ENCODE assay signal across 8 mouse cellular contexts in genomic region chr2:22744121-22744761, GRCm38 (mm10). TPM values are rescaled to one million over a fixed set of nuclear protein-coding genes. Genes with fewer than 3 reads are reported as not detected.
DNase-seq lines count a peak whose midpoint lies in the region; ATAC-seq and TF ChIP-seq lines count a peak whose summit lies in the region.

No protein-coding gene starts in this region.

- no peak overlapping the region for H3K27ac ChIP-seq in hindbrain, embryonic 10.5 days
- H3K27ac ChIP-seq in hindbrain, embryonic 13.5 days: no peak overlapping the region
- no peak overlapping the region for H3K27ac ChIP-seq in kidney, postnatal 0 days
- peak overlapping the region; percentile 53; the same call in 1 of the 2 replicates for H3K27ac ChIP-seq in spleen, adult 2 months (ENCODE audit: insufficient read depth, low read length)

- no peaks in the 10 kb centered on the region for H3K9me3 ChIP-seq in hindbrain, embryonic 10.5 days
- no peaks in the 10 kb centered on the region for H3K9me3 ChIP-seq in hindbrain, embryonic 13.5 days
- no peaks in the 10 kb centered on the region for H3K9me3 ChIP-seq in kidney, postnatal 0 days (replicated peaks; ENCODE audit: low read length)

- TF ChIP-seq POLR2A in spleen, adult 2 months (IDR thresholded peaks at IDR 0.05; ENCODE audit: low read depth, low read length): no peak

- no peak for TF ChIP-seq CTCF in kidney, postnatal 0 days (IDR thresholded peaks at IDR 0.05; ENCODE audit: low read depth)
- TF ChIP-seq CTCF in spleen, adult 2 months (IDR thresholded peaks at IDR 0.05; ENCODE audit: extremely low read depth, insufficient read depth, insufficient read length, insufficient replicate concordance): no peak

- H3K4me2 ChIP-seq in hindbrain, embryonic 13.5 days: no peak overlapping the region
- no peak overlapping the region for H3K4me2 ChIP-seq in kidney, postnatal 0 days (ENCODE audit: low read length)

- H3K9ac ChIP-seq in hindbrain, embryonic 13.5 days: no peak overlapping the region
- H3K9ac ChIP-seq in kidney, postnatal 0 days (ENCODE audit: low read depth, low read length): no peak overlapping the region

- H3K36me3 ChIP-seq in hindbrain, embryonic 10.5 days: no peaks in the 10 kb centered on the region
- no peaks in the 10 kb centered on the region for H3K36me3 ChIP-seq in hindbrain, embryonic 13.5 days
- H3K36me3 ChIP-seq in kidney, postnatal 0 days (ENCODE audit: insufficient read depth, low read length): no peaks in the 10 kb centered on the region
- no peaks in the 10 kb centered on the region for H3K36me3 ChIP-seq in spleen, adult 2 months (ENCODE audit: control insufficient read depth, insufficient read depth, low read length)

- 0% methylated on average over 38 of the region's 38 CpGs for WGBS in hindbrain, embryonic 10.5 days
- WGBS in hindbrain, embryonic 13.5 days: 0% methylated on average over 23 of the region's 38 CpGs
- 2% methylated on average over 16 of the region's 38 CpGs for WGBS in kidney, postnatal 0 days
- 1% methylated on average over 33 of the region's 38 CpGs for WGBS in spleen, adult 2 months

- no peak overlapping the region for H3K4me3 ChIP-seq in hindbrain, embryonic 10.5 days
- H3K4me3 ChIP-seq in hindbrain, embryonic 13.5 days: no peak overlapping the region
- H3K4me3 ChIP-seq in kidney, postnatal 0 days (replicated peaks; ENCODE audit: low read depth, low read length): no peak overlapping the region
- no peak overlapping the region for H3K4me3 ChIP-seq in spleen, adult 2 months (ENCODE audit: extremely low read depth, insufficient read depth, insufficient read length)

- no peak for ATAC-seq in hindbrain, embryonic 13.5 days (ENCODE audit: low FRiP score)
- ATAC-seq in kidney, postnatal 0 days (replicated peaks; ENCODE audit: low FRiP score, low read depth): no peak; the same call in 1 of the 2 replicates
- no peak for ATAC-seq in activated CD4-positive, CD25-positive, alpha-beta regulatory T cell, adult 4 months

- DNase-seq in hindbrain, embryonic 10.5 days (ENCODE audit: low spot score): peak; percentile 72
- DNase-seq in CD4-positive helper T cell, adult 2 months (ENCODE audit: low read depth, low spot score): peak; percentile 70
- peak; percentile 59 for DNase-seq in ZHBTc4 (ENCODE audit: low read depth, low spot score)
- peak; percentile 23 for DNase-seq in kidney, postnatal 0 days (ENCODE audit: low spot score)
- peak in 1 of 2 experiments; percentile 58 for DNase-seq in spleen, adult 2 months (ENCODE audit: low read depth in 1 of 2, low spot score in 2 of 2)
- no peak for DNase-seq in right cerebral cortex, postnatal 25 days

- no peaks in the 10 kb centered on the region for H3K4me1 ChIP-seq in hindbrain, embryonic 10.5 days (replicated peaks)
- peaks cover 3% of the 10 kb centered on the region; the same call in 1 of the 2 replicates for H3K4me1 ChIP-seq in hindbrain, embryonic 13.5 days (replicated peaks)
- no peaks in the 10 kb centered on the region for H3K4me1 ChIP-seq in kidney, postnatal 0 days (replicated peaks; ENCODE audit: insufficient read depth, low read length)
- H3K4me1 ChIP-seq in spleen, adult 2 months (ENCODE audit: control insufficient read depth, insufficient read depth, insufficient read length): no peaks in the 10 kb centered on the region; the same call in none of the 2 replicates

- H3K27me3 ChIP-seq in hindbrain, embryonic 10.5 days (ENCODE audit: insufficient read depth, poor library complexity, severe bottlenecking): peaks cover 20% of the 10 kb centered on the region
- peaks cover 11% of the 10 kb centered on the region for H3K27me3 ChIP-seq in hindbrain, embryonic 13.5 days
- no peaks in the 10 kb centered on the region for H3K27me3 ChIP-seq in kidney, postnatal 0 days (ENCODE audit: insufficient read depth, low read length)
- no peaks in the 10 kb centered on the region for H3K27me3 ChIP-seq in spleen, adult 2 months (ENCODE audit: control insufficient read depth, insufficient read depth, low read length)

RNA-seq across cellular contexts. Expression of gene Apbb1ip, which starts 29.7 kb away (rescaled TPM):
- polyA plus RNA-seq in hindbrain, embryonic 10.5 days (2016; fragmentation: Nextera tagmentation; extraction: Ambion mirVana): 1.4 and 1.8 TPM in 2 replicates
- polyA plus RNA-seq in hindbrain, embryonic 13.5 days (2015; fragmentation: Nextera tagmentation; extraction: Ambion mirVana): 1.6 TPM in 2 replicates
- polyA plus RNA-seq in kidney, postnatal 0 days (2015; fragmentation: Nextera tagmentation; extraction: Ambion mirVana): 2.9 and 3.5 TPM in 2 replicates
- 24.8 and 28.0 TPM in 2 replicates for polyA plus RNA-seq in spleen, adult 2 months (2012; rRNA removed)
- polyA plus RNA-seq in activated CD4-positive, CD25-positive, alpha-beta regulatory T cell, adult 4 months (2017; shearing (Covaris generic)): 10 to 100 TPM; 77.8 to 94.9 TPM
